Mouse (Mus musculus): ENCODE data around the gene Terf2ip.

The Terf2ip gene

GRCm38 (mm10) chr8:112010997-112011815 lies at the start of gene Terf2ip, which contains the start of gene Kars:
Gene Terf2ip (plus strand): TSS chr8:112011398.
Gene Kars (minus strand): TSS chr8:112011323.
- peak; percentile 95 for DNase-seq (ENCODE audit: extremely low read depth, insufficient read length, low spot score)

GRCm38 (mm10) chr8:111962589-111962988 lies 48.6 kb upstream of the Terf2ip start:
- no peak for DNase-seq (ENCODE audit: extremely low read depth, insufficient read length, low spot score)

GRCm38 (mm10) chr8:111963091-111963490 lies 48.1 kb upstream of the Terf2ip start:
- no peak for DNase-seq (ENCODE audit: extremely low read depth, insufficient read length, low spot score)

GRCm38 (mm10) chr8:111963546-111963945 lies 47.7 kb upstream of the Terf2ip start:
- no peak for DNase-seq (ENCODE audit: extremely low read depth, insufficient read length, low spot score)

- DNase-seq (ENCODE audit: extremely low read depth, insufficient read length, low spot score): no peak
Measured at GRCm38 (mm10) chr8:111964351-111964750, 46.8 kb upstream of the Terf2ip start.

- peak; percentile 48 for DNase-seq (ENCODE audit: extremely low read depth, insufficient read length, low spot score)
Measured at GRCm38 (mm10) chr8:111964849-111965561, 46.2 kb upstream of the Terf2ip start.

- DNase-seq (ENCODE audit: extremely low read depth, insufficient read length, low spot score): no peak
Measured at GRCm38 (mm10) chr8:111967246-111967870, 43.8 kb upstream of the Terf2ip start.

GRCm38 (mm10) chr8:111968541-111968940 lies 42.7 kb upstream of the Terf2ip start:
- DNase-seq (ENCODE audit: extremely low read depth, insufficient read length, low spot score): no peak

- DNase-seq (ENCODE audit: extremely low read depth, insufficient read length, low spot score): no peak
Measured at GRCm38 (mm10) chr8:111968991-111969390, 42.2 kb upstream of the Terf2ip start.

GRCm38 (mm10) chr8:111974138-111974537 lies 37.1 kb upstream of the Terf2ip start:
- no peak for DNase-seq (ENCODE audit: extremely low read depth, insufficient read length, low spot score)

GRCm38 (mm10) chr8:111975706-111976105 lies 35.5 kb upstream of the Terf2ip start:
- DNase-seq (ENCODE audit: extremely low read depth, insufficient read length, low spot score): no peak

- no peak for DNase-seq (ENCODE audit: extremely low read depth, insufficient read length, low spot score)
Measured at GRCm38 (mm10) chr8:111976326-111976725, 34.9 kb upstream of the Terf2ip start.

- no peak for DNase-seq (ENCODE audit: extremely low read depth, insufficient read length, low spot score)
Measured at GRCm38 (mm10) chr8:111978147-111978546, 33.1 kb upstream of the Terf2ip start.

GRCm38 (mm10) chr8:111982116-111982515 lies 29.1 kb upstream of the Terf2ip start:
- no peak for DNase-seq (ENCODE audit: extremely low read depth, insufficient read length, low spot score)

- DNase-seq (ENCODE audit: extremely low read depth, insufficient read length, low spot score): no peak
Measured at GRCm38 (mm10) chr8:111984511-111984910, 26.7 kb upstream of the Terf2ip start.

- peak; percentile 27 for DNase-seq (ENCODE audit: extremely low read depth, insufficient read length, low spot score)
Measured at GRCm38 (mm10) chr8:111989911-111990310, 21.3 kb upstream of the Terf2ip start.

GRCm38 (mm10) chr8:111991278-111991677 lies 19.9 kb upstream of the Terf2ip start:
- DNase-seq (ENCODE audit: extremely low read depth, insufficient read length, low spot score): no peak

- peak; percentile 76 for DNase-seq (ENCODE audit: extremely low read depth, insufficient read length, low spot score)
Measured at GRCm38 (mm10) chr8:111992013-111992702, 19.0 kb upstream of the Terf2ip start, which contains the start of gene Adat1. Gene Adat1 (minus strand): TSS chr8:111992302.

GRCm38 (mm10) chr8:111992703-111993039 lies 18.5 kb upstream of the Terf2ip start:
- no peak for DNase-seq (ENCODE audit: extremely low read depth, insufficient read length, low spot score)

GRCm38 (mm10) chr8:112004754-112005153 lies 6.4 kb upstream of the Terf2ip start:
- DNase-seq (ENCODE audit: extremely low read depth, insufficient read length, low spot score): no peak

- DNase-seq (ENCODE audit: extremely low read depth, insufficient read length, low spot score): no peak
Measured at GRCm38 (mm10) chr8:112005601-112006000, 5.6 kb upstream of the Terf2ip start.
